ENCODE assay signal across 25 mouse cellular contexts in the genomic region with DNA sequence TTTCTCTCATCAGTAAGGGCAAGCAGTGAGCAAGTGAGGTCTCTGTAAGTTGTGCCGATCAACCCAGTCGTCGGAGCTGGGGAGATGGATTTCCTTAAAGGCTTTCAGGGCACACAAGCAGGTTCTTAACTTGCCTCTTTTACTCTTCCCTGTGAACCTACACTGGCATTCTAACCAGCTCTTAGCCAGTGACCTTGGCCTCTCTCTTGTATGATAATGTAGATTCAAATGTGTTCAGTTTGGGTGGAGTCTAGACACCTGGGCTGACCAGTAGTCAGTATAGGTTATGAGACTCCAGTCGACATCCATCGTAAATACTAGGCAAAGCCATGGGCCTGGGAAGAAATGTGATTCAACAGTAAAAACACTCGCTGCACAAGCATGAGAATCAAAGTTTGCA.
DNase-seq lines count a peak whose midpoint lies in the region; ATAC-seq and TF ChIP-seq lines count a peak whose summit lies in the region.
"Had no signal": no experiment of that assay in that cellular context is flagged by ENCODE, and none has a peak within 500 bp of the region (broad histone marks: within the 10 kb centered on the region; RNA-seq: fewer than 3 reads in every experiment).

No protein-coding gene starts in this region.

- no peak for TF ChIP-seq CTCF in gastrocnemius, adult 2 months (IDR thresholded peaks at IDR 0.05)
- no peak for TF ChIP-seq CTCF in liver, postnatal 0 days (IDR thresholded peaks at IDR 0.05; ENCODE audit: low read depth)

- peaks cover 16% of the 10 kb centered on the region for H3K4me1 ChIP-seq in liver, postnatal 0 days (ENCODE audit: insufficient read depth)
- H3K4me1 ChIP-seq in liver, embryonic 11.5 days (replicated peaks; ENCODE audit: control insufficient read depth, insufficient read depth, low read length): peaks cover 3% of the 10 kb centered on the region; the same call in 1 of the 2 replicates
- H3K4me1 ChIP-seq in heart, embryonic 10.5 days: peaks cover 27% of the 10 kb centered on the region
- H3K4me1 ChIP-seq: embryonic facial prominence, embryonic 12.5 days; hindbrain, embryonic 12.5 days; hindbrain, embryonic 15.5 days had no signal

- H3K27ac ChIP-seq in gastrocnemius, adult 2 months: 0 out of 2 replicates have a peak overlapping the region, but pooled peaks have one; percentile 32
- H3K27ac ChIP-seq in liver, postnatal 0 days (ENCODE audit: low read depth): peak overlapping the region; percentile 72; the same call in 1 of the 2 replicates
- H3K27ac ChIP-seq in liver, embryonic 11.5 days (ENCODE audit: low read depth, low read length): no peak overlapping the region
- H3K27ac ChIP-seq in heart, embryonic 10.5 days: no peak overlapping the region
- H3K27ac ChIP-seq: embryonic facial prominence, embryonic 12.5 days; embryonic facial prominence, embryonic 15.5 days; heart, adult 2 months; hindbrain, embryonic 12.5 days had no signal

- intact Hi-C loops in gastrocnemius, adult 2 months (cut with DNase I): no loop called here
- intact Hi-C loops in gastrocnemius, postnatal 36 days (cut with DNase I): no loop called here

- no peak overlapping the region for H3K4me3 ChIP-seq in gastrocnemius, adult 2 months
- H3K4me3 ChIP-seq in liver, postnatal 0 days (ENCODE audit: low read depth, low read length): no peak overlapping the region
- H3K4me3 ChIP-seq in liver, embryonic 11.5 days (ENCODE audit: low read depth, low read length): no peak overlapping the region
- H3K4me3 ChIP-seq in heart, embryonic 10.5 days: no peak overlapping the region
- H3K4me3 ChIP-seq: embryonic facial prominence, embryonic 12.5 days; embryonic facial prominence, embryonic 15.5 days; heart, adult 2 months; hindbrain, embryonic 12.5 days; hindbrain, embryonic 15.5 days had no signal

- WGBS in liver, postnatal 0 days (ENCODE audit: insufficient replicate concordance): 71% methylated on average over 6 of the region's 6 CpGs
- WGBS in liver, embryonic 11.5 days: 64% methylated on average over 6 of the region's 6 CpGs
- 81% methylated on average over 6 of the region's 6 CpGs for WGBS in heart, embryonic 10.5 days

- H3K9ac ChIP-seq in liver, postnatal 0 days (replicated peaks): no peak overlapping the region
- no peak overlapping the region for H3K9ac ChIP-seq in liver, embryonic 11.5 days (ENCODE audit: low read depth, low read length)
- H3K9ac ChIP-seq: embryonic facial prominence, embryonic 12.5 days; embryonic facial prominence, embryonic 15.5 days; forebrain, postnatal 0 days; hindbrain, embryonic 12.5 days; hindbrain, embryonic 15.5 days had no signal

- H3K36me3 ChIP-seq in liver, postnatal 0 days (replicated peaks; ENCODE audit: insufficient read depth, low read length): no peaks in the 10 kb centered on the region
- no peaks in the 10 kb centered on the region for H3K36me3 ChIP-seq in liver, embryonic 11.5 days (ENCODE audit: control insufficient read depth, insufficient read depth, low read length)
- H3K36me3 ChIP-seq in heart, embryonic 10.5 days: no peaks in the 10 kb centered on the region
- H3K36me3 ChIP-seq: embryonic facial prominence, embryonic 12.5 days; embryonic facial prominence, embryonic 15.5 days; G1E; hindbrain, embryonic 12.5 days; hindbrain, embryonic 15.5 days had no signal

- no peaks in the 10 kb centered on the region for H3K9me3 ChIP-seq in liver, postnatal 0 days (ENCODE audit: low read length)
- no peaks in the 10 kb centered on the region for H3K9me3 ChIP-seq in liver, embryonic 11.5 days (ENCODE audit: control insufficient read depth, low read length)
- H3K9me3 ChIP-seq in heart, embryonic 10.5 days: no peaks in the 10 kb centered on the region
- H3K9me3 ChIP-seq: embryonic facial prominence, embryonic 12.5 days; embryonic facial prominence, embryonic 15.5 days; hindbrain, embryonic 12.5 days; hindbrain, embryonic 15.5 days had no signal

- H3K27me3 ChIP-seq in liver, postnatal 0 days (ENCODE audit: insufficient read depth, low read length): no peaks in the 10 kb centered on the region
- no peaks in the 10 kb centered on the region for H3K27me3 ChIP-seq in liver, embryonic 11.5 days (replicated peaks; ENCODE audit: control insufficient read depth, insufficient read depth, low read length)
- no peaks in the 10 kb centered on the region for H3K27me3 ChIP-seq in heart, embryonic 10.5 days (ENCODE audit: insufficient read depth, poor library complexity, severe bottlenecking)
- H3K27me3 ChIP-seq: embryonic facial prominence, embryonic 12.5 days; embryonic facial prominence, embryonic 15.5 days; hindbrain, embryonic 12.5 days; hindbrain, embryonic 15.5 days; Patski had no signal

- no peak overlapping the region for H3K4me2 ChIP-seq in liver, postnatal 0 days (ENCODE audit: low read depth, low read length)
- no peak overlapping the region for H3K4me2 ChIP-seq in liver, embryonic 11.5 days
- H3K4me2 ChIP-seq: embryonic facial prominence, embryonic 12.5 days; embryonic facial prominence, embryonic 15.5 days; heart, embryonic 11.5 days; hindbrain, embryonic 12.5 days; hindbrain, embryonic 15.5 days had no signal

- no peak for TF ChIP-seq EP300 in liver, postnatal 0 days (IDR thresholded peaks at IDR 0.05; ENCODE audit: low read depth)

- no peak for ATAC-seq in liver, postnatal 0 days
- ATAC-seq in liver, embryonic 11.5 days (replicated peaks; ENCODE audit: low FRiP score): no peak
- ATAC-seq: activated CD4-positive, CD25-positive, alpha-beta regulatory T cell, adult 4 months; forebrain, embryonic 14.5 days; forebrain, postnatal 0 days; Patski had no signal

- DNase-seq in gastrocnemius, adult 2 months: no peak
- DNase-seq in gastrocnemius, postnatal 36 days: no peak
- DNase-seq in liver, postnatal 0 days: no peak
- no peak for DNase-seq in liver, embryonic 11.5 days (ENCODE audit: low spot score)
- DNase-seq in R1 (ENCODE audit: low read depth, low spot score): peak; percentile 59
- no peak for DNase-seq in spleen, adult 18-20 months
- no peak for DNase-seq in spleen, adult 12 weeks (ENCODE audit: low spot score)
- DNase-seq in heart, embryonic 10.5 days (ENCODE audit: low spot score): no peak
- DNase-seq: adrenal gland, adult 8-10 months; adrenal gland, postnatal 36 days; cerebellum, adult 18-20 months; cerebellum, adult 9-10 months; cerebellum, postnatal 14 days; forebrain, postnatal 0 days; gastrocnemius, postnatal 25 days; heart, adult 2 months had no signal

Comparison
In these comparisons a context has a peak if more than half of its experiments do, and no peak if none do; other contexts are left out.
1. H3K27ac ChIP-seq: peak in gastrocnemius, adult 2 months (single experiment) and liver, postnatal 0 days (single experiment); none in liver, embryonic 11.5 days (single experiment) and heart, embryonic 10.5 days (single experiment).